Mouse (Mus musculus): ENCODE measurements at regions not wholly inside any gene's neighbourhood (a gene's known extent, or its start where the extent isn't known, plus 50 kb on each side); places are given as distances from the start of the nearest gene placed in this dataset.

GRCm38 (mm10) chr19:26478055-26478737 is 126.7 kb upstream of the Smarca2 start:
- no peak for DNase-seq (ENCODE audit: low spot score)

GRCm38 (mm10) chr19:26484322-26484721 is 120.5 kb upstream of the Smarca2 start:
- no peak for DNase-seq (ENCODE audit: low spot score)

GRCm38 (mm10) chr19:26492806-26493205 is 112.0 kb upstream of the Smarca2 start:
- DNase-seq (ENCODE audit: low spot score), result no peak

GRCm38 (mm10) chr19:26501064-26501463 is 103.8 kb upstream of the Smarca2 start:
- DNase-seq (ENCODE audit: low spot score), result no peak

- no peak for DNase-seq (ENCODE audit: low spot score)
Measured at GRCm38 (mm10) chr19:26504027-26504426, 100.8 kb upstream of the Smarca2 start.

- DNase-seq (ENCODE audit: low spot score), result no peak
Measured at GRCm38 (mm10) chr19:26506802-26507201, 98.0 kb upstream of the Smarca2 start.

GRCm38 (mm10) chr19:26507986-26508385 is 96.9 kb upstream of the Smarca2 start:
- DNase-seq (ENCODE audit: low spot score), result no peak

- DNase-seq (ENCODE audit: low spot score), result no peak
Measured at GRCm38 (mm10) chr19:26508616-26509015, 96.2 kb upstream of the Smarca2 start.

GRCm38 (mm10) chr19:26509240-26509639 is 95.6 kb upstream of the Smarca2 start:
- DNase-seq (ENCODE audit: low spot score), result no peak

- no peak for DNase-seq (ENCODE audit: low spot score)
Measured at GRCm38 (mm10) chr19:26510185-26510584, 94.7 kb upstream of the Smarca2 start.

GRCm38 (mm10) chr19:26510887-26511286 is 94.0 kb upstream of the Smarca2 start:
- DNase-seq (ENCODE audit: low spot score), result no peak

- no peak for DNase-seq (ENCODE audit: low spot score)
Measured at GRCm38 (mm10) chr19:26511756-26512155, 93.1 kb upstream of the Smarca2 start.

GRCm38 (mm10) chr19:26524583-26524982 is 80.3 kb upstream of the Smarca2 start:
- no peak for DNase-seq (ENCODE audit: low spot score)

- no peak for DNase-seq (ENCODE audit: low spot score)
Measured at GRCm38 (mm10) chr19:26531390-26531789, 73.5 kb upstream of the Smarca2 start.

- DNase-seq (ENCODE audit: low spot score), result no peak
Measured at GRCm38 (mm10) chr19:26532509-26532908, 72.3 kb upstream of the Smarca2 start.

GRCm38 (mm10) chr19:26545671-26546070 is 59.2 kb upstream of the Smarca2 start:
- DNase-seq (ENCODE audit: low spot score), result no peak

GRCm38 (mm10) chr19:26547522-26547921 is 57.3 kb upstream of the Smarca2 start:
- DNase-seq (ENCODE audit: low spot score), result no peak

GRCm38 (mm10) chr19:26548562-26549270 is 56.1 kb upstream of the Smarca2 start:
- no peak for DNase-seq (ENCODE audit: low spot score)

GRCm38 (mm10) chr19:26550299-26550698 is 54.6 kb upstream of the Smarca2 start:
- DNase-seq (ENCODE audit: low spot score), result no peak
